Mouse (Mus musculus) lung, embryonic 14.5 days (tissue): ENCODE measurements around the gene Cers6. TPM values are rescaled to one million over a fixed set of nuclear protein-coding genes. Genes with fewer than 3 reads are reported as not detected.

Experiments
- ATAC-seq: fragments of 200-750 bp; cut with Nextera tagmentation; 2 replicates; pipeline ENCODE4 v1.8.0; 2017; ENCODE audit warnings: mild to moderate bottlenecking, moderate TSS enrichment, moderate library complexity; ENCODE audit not compliant: insufficient read depth
- DNase-seq: peaks from one replicate; pipeline ENCODE4 v3.0.0-alpha.2; 2015
- H3K27ac ChIP-seq: fragments of 300-500 bp; sonication (generic); 2 replicates; pipeline ENCODE4 v1.5.1; 2014; ENCODE audit warnings: low read depth, mild to moderate bottlenecking, moderate library complexity
- H3K27me3 ChIP-seq: fragments of 300-500 bp; sonication (generic); 2 replicates; pipeline ENCODE4 v1.6.1; 2014; ENCODE audit warnings: low read length, control low read depth; ENCODE audit not compliant: insufficient read depth
- H3K36me3 ChIP-seq: fragments of 300-500 bp; sonication (generic); 2 replicates; pipeline ENCODE4 v1.6.1; 2014; ENCODE audit warnings: control low read depth; ENCODE audit not compliant: insufficient read depth
- H3K4me1 ChIP-seq: fragments of 300-500 bp; sonication (generic); 2 replicates; pipeline ENCODE4 v1.6.1; 2014; ENCODE audit warnings: antibody characterized with exemption, control low read depth; ENCODE audit not compliant: insufficient read depth
- H3K4me2 ChIP-seq: fragments of 300-500 bp; sonication (generic); 2 replicates; pipeline ENCODE4 v1.6.1; 2014; ENCODE audit warnings: mild to moderate bottlenecking
- H3K4me3 ChIP-seq: fragments of 300-500 bp; sonication (generic); 2 replicates; pipeline ENCODE4 v1.5.1; 2014; ENCODE audit warnings: low read depth, low read length
- H3K9ac ChIP-seq: fragments of 300-500 bp; sonication (generic); 2 replicates; pipeline ENCODE4 v1.6.1; 2014
- H3K9me3 ChIP-seq: fragments of 300-500 bp; sonication (generic); 2 replicates; pipeline ENCODE4 v1.6.1; 2016; ENCODE audit warnings: low read depth, low read length, control low read depth
- CTCF ChIP-seq: IDR thresholded peaks from 2 replicates; pipeline ENCODE4 v1.5.1; 2016; ENCODE audit warnings: antibody characterized with exemption, low read depth
- WGBS: fragments of 180-500 bp; shearing (Covaris S2); extraction: QIAGEN DNeasy Blood & Tissue Kit; methylation state at CpG from one replicate; pipeline ENCODE4 v1.1.7; 2014; 5-methylcytosine and 5-hydroxymethylcytosine counted together
- polyA plus RNA-seq: library from polyadenylated mRNA; unstranded; fragments of >200 nt; fragmentation: Nextera tagmentation; extraction: Ambion mirVana; gene quantifications from 2 replicates; pipeline ENCODE4 v1.2.1, GENCODE M21; 2014

Cers6 gene
- polyA plus RNA-seq, 1 experiment from 2014 or later, result 26.2 TPM

- WGBS, result 57% methylated on average over 13 of the region's 13 CpGs
- Histone ChIP-seq H3K27ac (no peak overlapping the region), H3K4me1 (no peaks in the 10 kb centered on the region), H3K4me2 (no peak overlapping the region), H3K36me3 (no peaks in the 10 kb centered on the region), H3K9me3 (no peaks in the 10 kb centered on the region), H3K4me3 (no peak overlapping the region), H3K9ac (no peak overlapping the region), H3K27me3 (no peaks in the 10 kb centered on the region)
- no peak for TF ChIP-seq CTCF
- DNase-seq, result no peak
- peak; percentile 31 for ATAC-seq
Observed at GRCm38 (mm10) chr2:68845002-68845740, 16.1 kb upstream of the Cers6 start.

DNA sequence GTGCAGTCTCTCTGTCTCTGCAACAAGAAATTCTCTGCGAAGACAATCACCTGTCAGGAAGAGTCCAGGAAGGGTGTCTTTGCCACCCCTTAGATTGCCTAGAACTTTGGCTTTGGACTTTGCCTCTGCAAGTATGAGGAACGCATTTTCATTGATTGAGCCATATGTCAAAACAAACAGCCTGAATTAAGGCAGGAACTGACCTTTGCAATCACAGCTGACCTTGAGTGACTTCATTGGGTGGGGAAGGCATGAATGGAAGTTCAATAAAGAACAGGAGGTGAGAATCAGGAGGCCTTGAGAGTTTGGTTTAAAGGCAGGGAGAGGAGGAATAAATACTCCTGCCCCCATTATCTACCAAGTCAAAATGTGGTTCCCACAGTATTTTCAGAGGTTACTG, 850 bp upstream of the Cers6 start:
- no peak for TF ChIP-seq CTCF
- DNase-seq (no peak), ATAC-seq (no peak)
- Histone ChIP-seq H3K4me3 (peak overlapping the region; percentile 78; the same call in 1 of the 2 replicates), H3K9me3 (no peaks in the 10 kb centered on the region), H3K4me2 (peak overlapping the region; percentile 81), H3K27me3 (no peaks in the 10 kb centered on the region), H3K4me1 (no peaks in the 10 kb centered on the region; the same call in 1 of the 2 replicates), H3K9ac (no peak overlapping the region), H3K36me3 (no peaks in the 10 kb centered on the region), H3K27ac (no peak overlapping the region)
- WGBS, result 52% methylated on average over 2 of the region's 2 CpGs

DNA sequence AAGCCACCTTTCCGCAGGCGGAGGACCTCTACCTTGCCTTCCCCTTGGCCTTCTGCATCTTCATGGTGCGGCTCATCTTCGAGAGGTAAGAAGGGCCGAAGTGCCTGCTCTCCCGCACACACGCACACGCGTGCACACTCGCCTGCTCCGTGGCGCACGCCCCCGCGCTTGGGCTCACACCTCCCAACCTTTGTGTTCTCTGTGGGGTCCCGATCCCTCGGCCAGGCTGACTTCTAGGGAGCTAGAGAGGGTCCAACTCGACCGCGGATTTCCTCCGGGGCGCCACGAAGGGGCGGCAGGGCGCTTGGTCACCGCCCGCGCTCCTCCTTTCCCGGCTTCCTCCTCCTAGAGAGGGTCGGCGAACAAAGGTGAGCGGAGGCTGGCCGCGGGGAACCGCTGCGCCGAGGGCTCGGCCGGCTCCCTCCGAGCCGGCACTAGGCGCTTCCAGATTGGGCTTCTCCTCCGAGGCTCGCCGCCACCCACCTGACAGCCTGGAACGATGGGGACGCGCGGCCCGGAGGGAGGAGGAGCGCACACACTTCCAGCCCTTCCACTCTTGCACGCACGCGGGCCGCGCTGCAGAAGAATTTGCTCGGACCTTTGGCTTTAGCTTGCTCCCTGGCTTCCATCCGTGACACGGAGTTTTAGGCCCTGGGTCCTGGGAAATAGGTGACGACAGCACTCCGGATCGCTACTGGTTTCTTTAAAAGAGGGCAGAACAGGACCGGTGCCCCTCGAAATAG, 651 bp downstream of the Cers6 start:
- H3K36me3 ChIP-seq, result no peaks in the 10 kb centered on the region
- H3K27me3 ChIP-seq, result no peaks in the 10 kb centered on the region
- TF ChIP-seq CTCF, result no peak; the same call in 1 of the 2 replicates
- WGBS, result under 1% methylated on average over 64 of the region's 64 CpGs
- ATAC-seq, result peak; percentile 61
- peak overlapping the region; percentile 78 for H3K4me3 ChIP-seq
- H3K27ac ChIP-seq, result peak overlapping the region; percentile 48
- peak; percentile 72 for DNase-seq
- H3K9ac ChIP-seq, result peak overlapping the region; percentile 83
- H3K9me3 ChIP-seq, result no peaks in the 10 kb centered on the region
- peak overlapping the region; percentile 81 for H3K4me2 ChIP-seq
- no peaks in the 10 kb centered on the region; the same call in 1 of the 2 replicates for H3K4me1 ChIP-seq

DNA sequence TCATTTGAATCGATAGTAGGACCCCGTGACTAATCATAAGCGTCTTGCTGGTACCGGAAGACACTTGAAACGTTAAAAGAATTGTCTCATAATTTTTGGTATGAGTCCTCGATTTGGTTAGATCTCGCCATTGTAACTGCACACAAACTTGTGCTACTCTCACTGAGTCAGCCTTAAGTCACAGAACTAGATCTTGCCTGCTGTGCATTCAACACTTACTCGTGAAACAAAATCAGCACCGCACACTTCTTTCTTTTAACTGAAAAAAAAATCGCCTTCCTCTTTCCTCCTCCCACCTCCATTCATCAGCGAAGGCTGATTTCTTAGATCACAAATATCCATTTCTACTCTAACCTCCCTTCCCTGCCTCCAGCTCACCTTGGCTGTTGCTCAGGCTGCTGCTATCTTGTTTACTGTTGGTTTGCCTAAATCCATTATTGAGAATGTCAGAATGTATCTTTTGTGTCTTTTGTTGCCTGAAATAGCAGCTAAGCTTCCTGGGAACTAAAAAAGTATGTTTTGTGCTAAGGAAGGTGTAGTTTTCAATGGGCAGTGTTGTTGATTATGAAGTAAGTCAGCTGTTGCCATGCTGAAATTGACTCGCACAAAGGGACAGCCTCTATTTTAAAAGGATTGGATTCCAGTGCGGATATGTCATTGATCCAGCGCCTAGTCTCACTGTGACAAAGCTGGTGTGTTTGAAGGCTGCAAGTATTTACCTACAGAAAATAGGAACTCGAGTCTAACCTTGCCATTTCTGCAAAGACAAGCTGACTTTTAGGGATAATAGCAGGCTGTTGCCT, 1.4 kb downstream of the Cers6 start:
- H3K36me3 ChIP-seq, result no peaks in the 10 kb centered on the region
- no peaks in the 10 kb centered on the region for H3K27me3 ChIP-seq
- H3K4me3 ChIP-seq, result peak overlapping the region; percentile 78
- H3K4me2 ChIP-seq, result peak overlapping the region; percentile 81
- peak overlapping the region; percentile 48 for H3K27ac ChIP-seq
- 3% methylated on average over 15 of the region's 15 CpGs for WGBS
- DNase-seq (peak; percentile 58), ATAC-seq (no peak)
- TF ChIP-seq CTCF, result no peak
- no peaks in the 10 kb centered on the region; the same call in 1 of the 2 replicates for H3K4me1 ChIP-seq
- peak overlapping the region; percentile 83 for H3K9ac ChIP-seq
- no peaks in the 10 kb centered on the region for H3K9me3 ChIP-seq

- Histone ChIP-seq H3K9ac (0 out of 2 replicates have a peak overlapping the region, but pooled peaks have one; percentile 83), H3K36me3 (no peaks in the 10 kb centered on the region), H3K27ac (no peak overlapping the region), H3K4me3 (peak overlapping the region; percentile 78), H3K4me1 (no peaks in the 10 kb centered on the region; the same call in 1 of the 2 replicates), H3K4me2 (peak overlapping the region; percentile 81), H3K27me3 (no peaks in the 10 kb centered on the region), H3K9me3 (no peaks in the 10 kb centered on the region)
- TF ChIP-seq CTCF, result no peak
- ATAC-seq (no peak), DNase-seq (peak; percentile 32)
- 14% methylated on average over 6 of the region's 6 CpGs for WGBS
Observed at GRCm38 (mm10) chr2:68863561-68863960, 2.3 kb downstream of the Cers6 start.

GRCm38 (mm10) chr2:68864366-68864765, 3.1 kb downstream of the Cers6 start:
- no peaks in the 10 kb centered on the region for H3K9me3 ChIP-seq
- DNase-seq (no peak), ATAC-seq (no peak)
- 48% methylated on average over 2 of the region's 2 CpGs for WGBS
- H3K4me3 ChIP-seq, result no peak overlapping the region
- H3K9ac ChIP-seq, result no peak overlapping the region
- TF ChIP-seq CTCF, result no peak
- no peaks in the 10 kb centered on the region; the same call in 1 of the 2 replicates for H3K4me1 ChIP-seq
- no peaks in the 10 kb centered on the region for H3K27me3 ChIP-seq
- H3K27ac ChIP-seq, result no peak overlapping the region
- no peak overlapping the region for H3K4me2 ChIP-seq
- no peaks in the 10 kb centered on the region for H3K36me3 ChIP-seq
